Mouse (Mus musculus) liver, embryonic 11.5 days (tissue): ENCODE results near the gene Hist1h4d. TPM values are rescaled to one million over a fixed set of nuclear protein-coding genes. Genes with fewer than 3 reads are reported as not detected.
"Not testable (repeated sequence)": the region's sequence is repeated elsewhere in the genome, so short reads cannot be mapped to it uniquely, and the experiment has no call there.

Experiments
- ATAC-seq: fragments of 200-750 bp; cut with Nextera tagmentation; replicated peaks from 2 replicates; pipeline ENCODE4 v1.8.0; 2017; ENCODE audit warnings: moderate number of reproducible peaks, mild to moderate bottlenecking, moderate TSS enrichment, moderate library complexity; ENCODE audit not compliant: low FRiP score
- DNase-seq: peaks from one replicate; pipeline ENCODE4 v3.0.0-alpha.2; 2017; ENCODE audit warnings: low spot score
- H3K27ac ChIP-seq: fragments of 300-500 bp; sonication (generic); 2 replicates; pipeline ENCODE4 v1.5.1; 2014; ENCODE audit warnings: mild to moderate bottlenecking, low read depth, low read length, control low read depth
- H3K27me3 ChIP-seq: fragments of 300-500 bp; sonication (generic); replicated peaks from 2 replicates; pipeline ENCODE4 v1.6.1; 2014; ENCODE audit warnings: low read length, mixed read lengths; ENCODE audit not compliant: control insufficient read depth, insufficient read depth
- H3K36me3 ChIP-seq: fragments of 300-500 bp; sonication (generic); 2 replicates; pipeline ENCODE4 v1.6.1; 2014; ENCODE audit warnings: mild to moderate bottlenecking, low read length, moderate library complexity, mixed read lengths; ENCODE audit not compliant: control insufficient read depth, insufficient read depth
- H3K4me1 ChIP-seq: fragments of 300-500 bp; sonication (generic); replicated peaks from 2 replicates; pipeline ENCODE4 v1.6.1; 2014; ENCODE audit warnings: low read length, mixed read lengths; ENCODE audit not compliant: control insufficient read depth, insufficient read depth
- H3K4me2 ChIP-seq: fragments of 300-500 bp; sonication (generic); 2 replicates; pipeline ENCODE4 v1.6.1; 2014; ENCODE audit warnings: mild to moderate bottlenecking, control low read depth, moderate library complexity
- H3K4me3 ChIP-seq: fragments of 300-500 bp; sonication (generic); 2 replicates; pipeline ENCODE4 v1.5.1; 2014; ENCODE audit warnings: low read depth, low read length, control low read depth
- H3K9ac ChIP-seq: fragments of 300-500 bp; sonication (generic); 2 replicates; pipeline ENCODE4 v1.6.1; 2014; ENCODE audit warnings: low read depth, low read length, control low read depth
- H3K9me3 ChIP-seq: fragments of 300-500 bp; sonication (generic); 2 replicates; pipeline ENCODE4 v1.6.1; 2016; ENCODE audit warnings: low read length, inconsistent platforms, mixed read lengths; ENCODE audit not compliant: control insufficient read depth
- WGBS: fragments of 180-500 bp; shearing (Covaris S2); extraction: QIAGEN DNeasy Blood & Tissue Kit; methylation state at CpG from one replicate; pipeline ENCODE4 v1.1.7; 2014; 5-methylcytosine and 5-hydroxymethylcytosine counted together
- polyA plus RNA-seq: library from polyadenylated mRNA; unstranded; fragments of >200 nt; fragmentation: Nextera tagmentation; extraction: Ambion mirVana; gene quantifications from 2 replicates; pipeline ENCODE4 v1.2.1, GENCODE M21; 2014

The Hist1h4d gene
- polyA plus RNA-seq, 1 experiment from 2014 or later, result 99.3 TPM

GRCm38 (mm10) chr13:23555839-23556416 lies 25.5 kb upstream of the Hist1h4d start:
- peak overlapping the region; percentile 56 for H3K4me3 ChIP-seq
- no peaks in the 10 kb centered on the region for H3K36me3 ChIP-seq
- under 1% methylated on average over 18 of the region's 18 CpGs for WGBS
- H3K9ac ChIP-seq, result peak overlapping the region; percentile 91
- ATAC-seq (peak; percentile 66), DNase-seq (peak; percentile 75)
- H3K4me2 ChIP-seq, result peak overlapping the region; percentile 83
- H3K27ac ChIP-seq, result peak overlapping the region; percentile 100
- 0 out of 2 replicates have a peak, but pooled peaks cover 8% of the 10 kb centered on the region for H3K4me1 ChIP-seq
- H3K27me3 ChIP-seq, result no peaks in the 10 kb centered on the region
- H3K9me3 ChIP-seq, result no peaks in the 10 kb centered on the region

- Histone ChIP-seq H3K27me3 (no peaks in the 10 kb centered on the region), H3K4me3 (peak overlapping the region; percentile 56), H3K4me1 (0 out of 2 replicates have a peak, but pooled peaks cover 7% of the 10 kb centered on the region), H3K27ac (peak overlapping the region; percentile 100), H3K4me2 (peak overlapping the region; percentile 83), H3K9me3 (no peaks in the 10 kb centered on the region), H3K36me3 (no peaks in the 10 kb centered on the region), H3K9ac (peak overlapping the region; percentile 91; the same call in 1 of the 2 replicates)
- no peak for DNase-seq
- no peak for ATAC-seq
- 67% methylated on average over 3 of the region's 3 CpGs for WGBS
Measured at GRCm38 (mm10) chr13:23556906-23557305, 24.5 kb upstream of the Hist1h4d start.

DNA sequence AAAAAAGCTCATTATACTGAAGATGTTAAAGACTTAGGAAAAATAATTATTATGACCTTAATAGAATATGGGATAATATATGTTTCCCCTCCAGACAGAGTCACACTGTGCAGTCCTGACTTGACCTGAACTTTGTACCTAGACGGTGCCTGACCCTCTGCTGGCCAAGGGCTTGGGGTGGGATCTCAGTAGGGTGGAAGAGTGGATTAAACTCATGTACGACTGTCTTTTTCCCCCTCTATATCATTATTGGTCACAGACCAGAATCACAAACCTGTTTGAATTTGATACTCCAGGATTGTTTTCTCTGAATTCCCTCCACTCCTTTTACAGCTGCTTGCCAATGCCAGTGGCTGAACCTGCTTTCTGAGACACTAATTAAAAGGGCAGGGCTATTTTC lies 20.7 kb upstream of the Hist1h4d start:
- H3K4me3 ChIP-seq, result 0 out of 2 replicates have a peak overlapping the region, but pooled peaks have one; percentile 10
- ATAC-seq, H3K27me3 ChIP-seq, H3K9me3 ChIP-seq, H3K36me3 ChIP-seq, H3K4me1 ChIP-seq: not testable (repeated sequence)
- DNase-seq, result peak; percentile 51
- H3K27ac ChIP-seq, result peak overlapping the region; percentile 64
- WGBS, result 27% methylated on average over 2 of the region's 2 CpGs
- peak overlapping the region; percentile 50; the same call in 1 of the 2 replicates for H3K9ac ChIP-seq
- peak overlapping the region; percentile 47 for H3K4me2 ChIP-seq

GRCm38 (mm10) chr13:23561531-23561882 lies 19.9 kb upstream of the Hist1h4d start:
- not testable (repeated sequence) for ATAC-seq, H3K4me1 ChIP-seq, H3K27me3 ChIP-seq, DNase-seq, H3K36me3 ChIP-seq, H3K9me3 ChIP-seq
- Histone ChIP-seq H3K4me3 (peak overlapping the region; percentile 37), H3K4me2 (peak overlapping the region; percentile 48), H3K27ac (peak overlapping the region; percentile 100), H3K9ac (peak overlapping the region; percentile 48)
- WGBS, result 0% methylated on average over 2 of the region's 5 CpGs

DNA sequence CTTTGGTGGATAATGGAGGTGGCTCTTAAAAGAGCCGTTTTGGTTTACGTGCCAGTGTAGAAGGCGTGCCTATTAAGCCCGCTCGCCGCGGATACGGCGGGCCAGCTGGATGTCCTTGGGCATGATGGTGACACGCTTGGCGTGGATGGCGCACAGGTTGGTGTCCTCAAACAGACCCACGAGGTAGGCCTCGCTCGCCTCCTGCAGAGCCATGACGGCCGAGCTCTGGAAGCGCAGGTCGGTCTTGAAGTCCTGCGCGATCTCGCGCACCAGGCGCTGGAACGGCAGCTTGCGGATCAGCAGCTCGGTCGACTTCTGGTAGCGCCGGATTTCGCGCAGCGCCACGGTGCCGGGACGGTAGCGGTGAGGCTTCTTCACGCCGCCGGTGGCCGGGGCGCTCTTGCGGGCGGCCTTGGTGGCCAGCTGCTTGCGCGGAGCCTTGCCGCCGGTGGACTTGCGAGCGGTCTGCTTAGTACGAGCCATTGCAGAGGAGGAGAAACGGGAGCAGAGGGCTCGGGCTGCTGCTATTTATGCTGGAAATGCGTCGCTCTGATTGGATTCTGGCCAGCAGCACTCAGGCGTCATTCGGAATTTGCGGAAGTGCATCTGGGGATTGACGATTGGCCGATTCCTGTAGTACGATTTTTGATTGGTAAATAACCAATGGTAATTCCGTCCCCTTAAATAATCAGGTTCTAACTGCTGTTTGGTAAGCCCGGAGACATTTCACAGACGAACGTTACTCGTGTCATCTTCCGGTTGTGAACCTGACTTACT lies 19.3 kb upstream of the Hist1h4d start, which contains the start of gene Hist1h3e:
Gene Hist1h3e (minus strand): TSS at position 487 of the 777 bp plus-strand sequence.
- H3K36me3 ChIP-seq, H3K9me3 ChIP-seq, H3K4me1 ChIP-seq, H3K27me3 ChIP-seq: not testable (repeated sequence)
- Histone ChIP-seq H3K4me3 (peak within 1 kb of the TSS; percentile 39), H3K4me2 (peak within 1 kb of the TSS; percentile 81), H3K27ac (peak within 1 kb of the TSS; percentile 100), H3K9ac (peak within 1 kb of the TSS; percentile 77)
- under 1% methylated on average over 55 of the region's 67 CpGs for WGBS
- ATAC-seq (peak; percentile 93), DNase-seq (peak; percentile 91)

GRCm38 (mm10) chr13:23562699-23563462 lies 18.5 kb upstream of the Hist1h4d start:
- peak; percentile 34 for ATAC-seq

DNA sequence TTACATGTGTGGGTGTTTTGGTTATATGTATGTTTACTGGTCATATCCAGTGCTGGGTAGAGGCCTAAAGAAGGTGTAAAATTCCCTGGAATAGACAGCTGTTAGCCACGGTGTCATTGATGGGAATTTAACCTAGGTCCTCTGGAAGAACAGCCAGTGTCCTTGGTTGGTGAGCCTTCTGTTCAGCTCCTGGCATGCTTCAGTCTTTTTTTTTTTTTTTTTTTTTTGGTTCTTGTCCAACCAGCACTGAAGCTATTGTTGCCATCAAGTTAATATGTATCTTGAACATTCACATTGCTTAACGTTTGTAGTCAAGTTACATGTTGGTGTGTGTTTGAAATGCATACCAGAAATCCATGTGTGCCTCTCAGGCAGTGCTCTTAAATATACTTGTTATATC lies 16.9 kb upstream of the Hist1h4d start:
- Histone ChIP-seq H3K4me3 (no peak overlapping the region), H3K36me3 (no peaks in the 10 kb centered on the region), H3K9me3 (no peaks in the 10 kb centered on the region), H3K9ac (no peak overlapping the region), H3K27me3 (no peaks in the 10 kb centered on the region), H3K4me2 (no peak overlapping the region), H3K4me1 (no peaks in the 10 kb centered on the region), H3K27ac (peak overlapping the region; percentile 100; the same call in 1 of the 2 replicates)
- ATAC-seq (no peak), DNase-seq (no peak)
- 84% methylated on average over 2 of the region's 2 CpGs for WGBS

More at GRCm38 (mm10) chr13:23562699-23563462, 18.5 kb upstream of the Hist1h4d start:
- no peaks in the 10 kb centered on the region for H3K27me3 ChIP-seq
- H3K36me3 ChIP-seq, result no peaks in the 10 kb centered on the region
- H3K9ac ChIP-seq, result peak overlapping the region; percentile 77
- H3K27ac ChIP-seq, result peak overlapping the region; percentile 100
- peak overlapping the region; percentile 81 for H3K4me2 ChIP-seq
- WGBS, result 2% methylated on average over 18 of the region's 18 CpGs
- peak overlapping the region; percentile 39 for H3K4me3 ChIP-seq
- peak; percentile 44 for DNase-seq
- H3K9me3 ChIP-seq, result no peaks in the 10 kb centered on the region
- H3K4me1 ChIP-seq, result no peaks in the 10 kb centered on the region

- 2% methylated on average over 24 of the region's 41 CpGs for WGBS
- H3K36me3 ChIP-seq, DNase-seq, H3K4me1 ChIP-seq, ATAC-seq, H3K9me3 ChIP-seq, H3K27me3 ChIP-seq: not testable (repeated sequence)
- Histone ChIP-seq H3K9ac (peak overlapping the region; percentile 69), H3K4me3 (peak overlapping the region; percentile 37), H3K4me2 (peak overlapping the region; percentile 66), H3K27ac (peak overlapping the region; percentile 97)
Measured at GRCm38 (mm10) chr13:23570261-23571021, 11.0 kb upstream of the Hist1h4d start.
